Mouse (Mus musculus) limb, embryonic 11.5 days (tissue): ENCODE data around the gene Tbx19. TPM values are rescaled to one million over a fixed set of nuclear protein-coding genes. Genes with fewer than 3 reads are reported as not detected.

Experiments
- ATAC-seq: fragments of 200-750 bp; cut with Nextera tagmentation; 2 replicates; pipeline ENCODE4 v1.8.0; 2017; ENCODE audit warnings: low read depth; ENCODE audit not compliant: insufficient number of reproducible peaks, low FRiP score, low TSS enrichment
- DNase-seq: peaks from one replicate; pipeline ENCODE4 v3.0.0-alpha.2; 2015; ENCODE audit warnings: low spot score
- H3K27ac ChIP-seq: fragments of 300-500 bp; sonication (generic); replicated peaks from 2 replicates; pipeline ENCODE4 v1.5.1; 2014; ENCODE audit warnings: low read depth, mild to moderate bottlenecking, low read length
- H3K27me3 ChIP-seq: fragments of 300-500 bp; sonication (generic); 2 replicates; pipeline ENCODE4 v1.6.1; 2014; ENCODE audit warnings: mild to moderate bottlenecking, low read length, mixed read lengths; ENCODE audit not compliant: control insufficient read depth, insufficient read depth
- H3K36me3 ChIP-seq: fragments of 300-500 bp; sonication (generic); 2 replicates; pipeline ENCODE4 v1.6.1; 2014; ENCODE audit warnings: mild to moderate bottlenecking, low read length, moderate library complexity, mixed read lengths; ENCODE audit not compliant: control insufficient read depth, insufficient read depth
- H3K4me1 ChIP-seq: fragments of 300-500 bp; sonication (generic); 2 replicates; pipeline ENCODE4 v1.6.1; 2014; ENCODE audit warnings: low read length, mixed read lengths; ENCODE audit not compliant: control insufficient read depth, insufficient read depth
- H3K4me2 ChIP-seq: fragments of 300-500 bp; sonication (generic); 2 replicates; pipeline ENCODE4 v1.6.1; 2014; ENCODE audit warnings: low read depth, mild to moderate bottlenecking, moderate library complexity; ENCODE audit not compliant: severe bottlenecking
- H3K4me3 ChIP-seq: fragments of 300-500 bp; sonication (generic); 2 replicates; pipeline ENCODE4 v1.5.1; 2014; ENCODE audit warnings: low read depth, low read length
- H3K9ac ChIP-seq: fragments of 300-500 bp; sonication (generic); 2 replicates; pipeline ENCODE4 v1.6.1; 2014; ENCODE audit warnings: mild to moderate bottlenecking, low read length
- H3K9me3 ChIP-seq: fragments of 300-500 bp; sonication (generic); 2 replicates; pipeline ENCODE4 v1.6.1; 2016; ENCODE audit warnings: low read length; ENCODE audit not compliant: control insufficient read depth
- WGBS: fragments of 180-500 bp; shearing (Covaris S2); extraction: QIAGEN DNeasy Blood & Tissue Kit; methylation state at CpG from one replicate; pipeline ENCODE4 v1.1.7; 2014; 5-methylcytosine and 5-hydroxymethylcytosine counted together
- polyA plus RNA-seq: library from polyadenylated mRNA; unstranded; fragments of >200 nt; fragmentation: Nextera tagmentation; extraction: Ambion mirVana; gene quantifications from 2 replicates; pipeline ENCODE4 v1.2.1, GENCODE M21; 2014

Tbx19 gene
- polyA plus RNA-seq, 1 experiment from 2014 or later, result 0.05 TPM

GRCm38 (mm10) chr1:165104707-165105259, 55.8 kb downstream of the Tbx19 start:
- ATAC-seq, result no peak
- no peaks in the 10 kb centered on the region for H3K4me1 ChIP-seq
- WGBS, result 76% methylated on average over 7 of the region's 7 CpGs
- no peak for DNase-seq
- H3K4me3 ChIP-seq, result no peak overlapping the region
- no peak overlapping the region for H3K4me2 ChIP-seq
- H3K27ac ChIP-seq, result no peak overlapping the region
- H3K27me3 ChIP-seq, result no peaks in the 10 kb centered on the region
- no peak overlapping the region; the same call in 1 of the 2 replicates for H3K9ac ChIP-seq
- H3K9me3 ChIP-seq, result no peaks in the 10 kb centered on the region
- H3K36me3 ChIP-seq, result no peaks in the 10 kb centered on the region

GRCm38 (mm10) chr1:165099569-165099968, 61.0 kb downstream of the Tbx19 start:
- Histone ChIP-seq H3K27me3 (no peaks in the 10 kb centered on the region), H3K4me1 (no peaks in the 10 kb centered on the region), H3K4me2 (no peak overlapping the region), H3K9me3 (no peaks in the 10 kb centered on the region), H3K9ac (no peak overlapping the region), H3K36me3 (no peaks in the 10 kb centered on the region), H3K4me3 (no peak overlapping the region), H3K27ac (no peak overlapping the region)
- DNase-seq, result no peak
- ATAC-seq, result no peak

GRCm38 (mm10) chr1:165094871-165095270, 65.7 kb downstream of the Tbx19 start:
- no peak overlapping the region for H3K9ac ChIP-seq
- no peak overlapping the region for H3K4me2 ChIP-seq
- DNase-seq, result no peak
- H3K36me3 ChIP-seq, result no peaks in the 10 kb centered on the region
- H3K9me3 ChIP-seq, result no peaks in the 10 kb centered on the region
- H3K27me3 ChIP-seq, result no peaks in the 10 kb centered on the region
- ATAC-seq, result no peak
- no peak overlapping the region for H3K27ac ChIP-seq
- 41% methylated on average over 7 of the region's 7 CpGs for WGBS
- H3K4me3 ChIP-seq, result no peak overlapping the region
- peaks cover 4% of the 10 kb centered on the region; the same call in 1 of the 2 replicates for H3K4me1 ChIP-seq

GRCm38 (mm10) chr1:165091721-165092120, 68.9 kb downstream of the Tbx19 start:
- no peaks in the 10 kb centered on the region for H3K9me3 ChIP-seq
- no peak for ATAC-seq
- 10% methylated on average over 15 of the region's 15 CpGs for WGBS
- no peak overlapping the region for H3K4me3 ChIP-seq
- H3K9ac ChIP-seq, result no peak overlapping the region
- H3K27ac ChIP-seq, result no peak overlapping the region
- H3K36me3 ChIP-seq, result no peaks in the 10 kb centered on the region
- DNase-seq, result peak; percentile 44
- H3K4me1 ChIP-seq, result peaks cover 4% of the 10 kb centered on the region; the same call in 1 of the 2 replicates
- no peaks in the 10 kb centered on the region for H3K27me3 ChIP-seq
- peak overlapping the region; percentile 22; the same call in 1 of the 2 replicates for H3K4me2 ChIP-seq

- no peaks in the 10 kb centered on the region for H3K9me3 ChIP-seq
- WGBS, result 87% methylated on average over 3 of the region's 3 CpGs
- no peak overlapping the region for H3K9ac ChIP-seq
- no peak overlapping the region for H3K27ac ChIP-seq
- H3K4me1 ChIP-seq, result peaks cover 4% of the 10 kb centered on the region; the same call in 1 of the 2 replicates
- no peak overlapping the region for H3K4me2 ChIP-seq
- no peaks in the 10 kb centered on the region for H3K36me3 ChIP-seq
- H3K4me3 ChIP-seq, result no peak overlapping the region
- H3K27me3 ChIP-seq, result no peaks in the 10 kb centered on the region
- no peak for ATAC-seq
- DNase-seq, result no peak
Observed at GRCm38 (mm10) chr1:165089556-165089955, 71.0 kb downstream of the Tbx19 start.

Other genes with a start within 250 kb of the Tbx19 start
- not detected in 2 replicates for gene Xcl1, start 225.2 kb downstream of the Tbx19 start, polyA plus RNA-seq
- gene Sft2d2, start 33.7 kb upstream of the Tbx19 start, polyA plus RNA-seq, result 17.1 and 17.4 TPM in 2 replicates
- gene Tiprl, start 76.2 kb upstream of the Tbx19 start, polyA plus RNA-seq, result 100 TPM in 2 replicates
- 2.0 and 2.3 TPM in 2 replicates for gene Gpr161, start 135.0 kb upstream of the Tbx19 start, polyA plus RNA-seq